Mouse (Mus musculus) T-helper 17 cell (primary cell): Measurements from ENCODE around the gene Micu1.

Source experiments
- in situ Hi-C, 2 experiments: fragments of 300-600 bp; cut with MboI, MseI; formaldehyde crosslinking; loops; 1 replicate in 1 of 2; 2 replicates in 1 of 2; pipeline ENCODE4 v1.15.1; 2025; ENCODE audit warnings: high pct_unique_total_duplicates in 2 of 2

Gene Micu1

GRCm38 (mm10) chr10:59720017-59720416 lies 17.7 kb downstream of the Micu1 start:
- in situ Hi-C loops, result no loop called here

- in situ Hi-C loops, result no loop called here
Measured at GRCm38 (mm10) chr10:59721555-59721954, 19.3 kb downstream of the Micu1 start.

GRCm38 (mm10) chr10:59724634-59725033 lies 22.4 kb downstream of the Micu1 start:
- in situ Hi-C loops, result no loop called here

GRCm38 (mm10) chr10:59727251-59727650 lies 25.0 kb downstream of the Micu1 start:
- in situ Hi-C loops, result no loop called here

GRCm38 (mm10) chr10:59729261-59729660 lies 27.0 kb downstream of the Micu1 start:
- in situ Hi-C loops, result no loop called here

GRCm38 (mm10) chr10:59729842-59730241 lies 27.6 kb downstream of the Micu1 start:
- in situ Hi-C loops, result no loop called here

GRCm38 (mm10) chr10:59736027-59736598 lies 33.8 kb downstream of the Micu1 start:
- in situ Hi-C loops, result no loop called here

GRCm38 (mm10) chr10:59741448-59741847 lies 39.2 kb downstream of the Micu1 start:
- in situ Hi-C loops, result no loop called here

- in situ Hi-C loops, result no loop called here
Measured at GRCm38 (mm10) chr10:59743397-59743796, 41.1 kb downstream of the Micu1 start.

- in situ Hi-C loops, result no loop called here
Measured at GRCm38 (mm10) chr10:59743969-59744368, 41.7 kb downstream of the Micu1 start.

- in situ Hi-C loops, result no loop called here
Measured at GRCm38 (mm10) chr10:59747334-59747733, 45.1 kb downstream of the Micu1 start.

GRCm38 (mm10) chr10:59748699-59749200 lies 46.5 kb downstream of the Micu1 start:
- in situ Hi-C loops, result no loop called here

GRCm38 (mm10) chr10:59753538-59754069 lies 51.3 kb downstream of the Micu1 start:
- in situ Hi-C loops, result no loop called here

GRCm38 (mm10) chr10:59754104-59754503 lies 51.8 kb downstream of the Micu1 start:
- in situ Hi-C loops, result no loop called here

- in situ Hi-C loops, result no loop called here
Measured at GRCm38 (mm10) chr10:59754901-59755300, 52.6 kb downstream of the Micu1 start.

GRCm38 (mm10) chr10:59755681-59756080 lies 53.4 kb downstream of the Micu1 start:
- in situ Hi-C loops, result no loop called here

GRCm38 (mm10) chr10:59756090-59756489 lies 53.8 kb downstream of the Micu1 start:
- in situ Hi-C loops, result no loop called here

GRCm38 (mm10) chr10:59756570-59756969 lies 54.3 kb downstream of the Micu1 start:
- in situ Hi-C loops, result no loop called here

- in situ Hi-C loops, result loop anchor here in 1 of 2 experiments (10.0 kb wide), 1 partner anchor 1470 kb away; no protein-coding TSS in a partner anchor
Measured at GRCm38 (mm10) chr10:59764781-59765180, 62.5 kb downstream of the Micu1 start.

GRCm38 (mm10) chr10:59768369-59769079 lies 66.2 kb downstream of the Micu1 start:
- in situ Hi-C loops, result loop anchor here in 1 of 2 experiments (10.0 kb wide), 1 partner anchor 1474 kb away; no protein-coding TSS in a partner anchor

GRCm38 (mm10) chr10:59771375-59772048 lies 69.2 kb downstream of the Micu1 start:
- in situ Hi-C loops, result no loop called here

- in situ Hi-C loops, result no loop called here
Measured at GRCm38 (mm10) chr10:59772049-59772397, 69.7 kb downstream of the Micu1 start.
